Mouse (Mus musculus) limb, embryonic 15.5 days (tissue): ENCODE measurements at regions not wholly inside any gene's neighbourhood (a gene's known extent, or its start where the extent isn't known, plus 50 kb on each side); places are given as distances from the start of the nearest gene placed in this dataset.

Experiments used
- ATAC-seq: fragments of 200-750 bp; cut with Nextera tagmentation; 2 replicates; pipeline ENCODE4 v1.8.0; 2017; ENCODE audit warnings: low read depth, moderate TSS enrichment; ENCODE audit not compliant: insufficient number of reproducible peaks, low FRiP score, low TSS enrichment
- H3K27ac ChIP-seq: fragments of 300-500 bp; sonication (generic); 2 replicates; pipeline ENCODE4 v1.5.1; 2015; ENCODE audit warnings: moderate library complexity, mild to moderate bottlenecking, inconsistent platforms
- H3K27me3 ChIP-seq: fragments of 300-500 bp; sonication (generic); 2 replicates; pipeline ENCODE4 v1.6.1; 2015; ENCODE audit warnings: inconsistent platforms
- H3K36me3 ChIP-seq: fragments of 300-500 bp; sonication (generic); 2 replicates; pipeline ENCODE4 v1.6.1; 2015; ENCODE audit warnings: inconsistent platforms
- H3K4me1 ChIP-seq: fragments of 300-500 bp; sonication (generic); 2 replicates; pipeline ENCODE4 v1.6.1; 2015; ENCODE audit warnings: inconsistent platforms
- H3K4me2 ChIP-seq: fragments of 300-500 bp; sonication (generic); 2 replicates; pipeline ENCODE4 v1.6.1; 2015; ENCODE audit warnings: mild to moderate bottlenecking, inconsistent platforms
- H3K4me3 ChIP-seq: fragments of 300-500 bp; sonication (generic); 2 replicates; pipeline ENCODE4 v1.5.1; 2015; ENCODE audit warnings: mild to moderate bottlenecking, inconsistent platforms
- H3K9ac ChIP-seq: fragments of 300-500 bp; sonication (generic); 2 replicates; pipeline ENCODE4 v1.6.1; 2015; ENCODE audit warnings: inconsistent platforms
- H3K9me3 ChIP-seq: fragments of 300-500 bp; sonication (generic); 2 replicates; pipeline ENCODE4 v1.6.1; 2016; ENCODE audit warnings: inconsistent platforms
- WGBS: fragments of 180-500 bp; shearing (Covaris S2); methylation state at CpG from one replicate; pipeline ENCODE4 v1.1.7; 2015; 5-methylcytosine and 5-hydroxymethylcytosine counted together

DNA sequence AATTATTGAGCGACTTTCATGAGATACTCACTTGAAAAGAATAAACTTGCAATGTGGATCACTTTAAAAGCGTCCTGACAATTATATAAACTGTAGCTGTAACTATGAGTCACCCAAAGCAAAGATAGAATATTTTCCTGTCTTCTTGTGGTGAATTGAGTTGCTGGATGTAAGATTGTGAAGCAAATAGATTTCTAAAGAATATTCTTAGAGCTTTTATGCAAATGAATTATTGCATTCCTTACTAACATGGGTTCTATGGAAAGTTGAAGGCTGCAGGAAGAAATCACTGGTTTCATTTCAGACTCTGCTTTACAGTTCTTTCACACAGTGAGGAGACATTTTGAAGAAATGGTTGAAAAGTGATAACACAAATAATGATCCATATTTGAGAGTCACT is 656.8 kb downstream of the Htr1a start:
- H3K27ac ChIP-seq = no peak overlapping the region
- no peak for ATAC-seq
- 71% methylated on average over 2 of the region's 2 CpGs for WGBS
- H3K36me3 ChIP-seq = no peaks in the 10 kb centered on the region
- no peaks in the 10 kb centered on the region for H3K9me3 ChIP-seq
- H3K27me3 ChIP-seq = no peaks in the 10 kb centered on the region
- no peaks in the 10 kb centered on the region for H3K4me1 ChIP-seq
- H3K4me2 ChIP-seq = no peak overlapping the region
- no peak overlapping the region for H3K9ac ChIP-seq
- H3K4me3 ChIP-seq = no peak overlapping the region

DNA sequence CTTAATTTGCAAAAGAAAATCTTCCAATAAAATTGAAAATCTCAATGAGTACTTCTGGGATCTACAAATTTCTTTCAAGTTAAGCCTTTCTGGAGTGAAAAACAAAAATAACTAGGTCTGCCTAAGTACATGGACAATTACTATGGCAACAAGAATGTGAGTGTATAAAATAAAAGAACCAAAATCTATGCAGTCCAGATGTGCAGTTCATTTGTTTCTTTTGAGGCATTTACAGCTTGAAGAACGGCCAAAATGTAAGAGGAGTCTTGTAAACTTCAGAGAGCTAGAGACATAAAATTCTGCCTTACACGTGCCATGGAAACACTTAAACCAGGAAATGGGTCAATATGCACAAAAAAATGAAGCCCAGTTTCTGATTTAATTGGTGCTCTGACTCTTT is 698.7 kb downstream of the Htr1a start:
- no peaks in the 10 kb centered on the region for H3K9me3 ChIP-seq
- H3K27ac ChIP-seq = no peak overlapping the region
- H3K4me3 ChIP-seq = no peak overlapping the region
- H3K36me3 ChIP-seq = no peaks in the 10 kb centered on the region
- no peaks in the 10 kb centered on the region for H3K4me1 ChIP-seq
- peak; percentile 63; the same call in 1 of the 2 replicates for ATAC-seq
- H3K9ac ChIP-seq = no peak overlapping the region
- no peaks in the 10 kb centered on the region for H3K27me3 ChIP-seq
- whole genome bisulfite sequencing = 12% methylated on average over 2 of the region's 2 CpGs
- H3K4me2 ChIP-seq = no peak overlapping the region

- 63% methylated on average over 3 of the region's 3 CpGs for WGBS
- no peak for ATAC-seq
- H3K27me3 ChIP-seq = no peaks in the 10 kb centered on the region
These were observed 722.9 kb downstream of the Htr1a start for GRCm38 (mm10) chr13:106166377-106166776.

DNA sequence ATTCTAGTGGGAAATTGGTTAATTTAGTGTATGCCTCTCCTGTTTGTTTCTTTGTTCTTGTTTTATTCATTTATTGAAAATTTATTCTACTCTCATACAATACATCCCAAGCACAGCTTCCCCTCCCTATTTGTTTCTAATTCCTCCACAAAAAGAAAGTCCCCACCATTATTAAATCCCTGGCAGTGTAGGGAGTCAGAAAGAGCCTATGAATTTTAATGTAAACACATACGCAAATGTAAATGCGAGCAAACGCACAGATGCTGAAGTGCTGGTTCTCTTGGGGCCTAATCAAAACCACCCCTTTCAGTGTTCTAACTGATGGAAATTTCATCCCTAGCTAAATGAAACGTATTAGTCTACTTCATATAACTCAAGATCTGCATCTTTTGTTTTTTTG is 729.9 kb downstream of the Htr1a start:
- Histone ChIP-seq H3K9me3 (no peaks in the 10 kb centered on the region), H3K4me1 (no peaks in the 10 kb centered on the region), H3K9ac (no peak overlapping the region), H3K36me3 (no peaks in the 10 kb centered on the region), H3K27me3 (no peaks in the 10 kb centered on the region), H3K27ac (no peak overlapping the region), H3K4me2 (no peak overlapping the region), H3K4me3 (no peak overlapping the region)
- WGBS = 56% methylated on average over 4 of the region's 4 CpGs
- no peak for ATAC-seq

More at GRCm38 (mm10) chr13:106166377-106166776, 722.9 kb downstream of the Htr1a start:
- no peaks in the 10 kb centered on the region for H3K36me3 ChIP-seq
- no peak overlapping the region for H3K27ac ChIP-seq
- H3K4me2 ChIP-seq = no peak overlapping the region
- H3K9me3 ChIP-seq = no peaks in the 10 kb centered on the region
- H3K4me3 ChIP-seq = no peak overlapping the region
- no peaks in the 10 kb centered on the region for H3K4me1 ChIP-seq
- H3K9ac ChIP-seq = no peak overlapping the region

- Histone ChIP-seq H3K4me2 (no peak overlapping the region), H3K4me3 (no peak overlapping the region), H3K27ac (no peak overlapping the region), H3K4me1 (no peaks in the 10 kb centered on the region), H3K36me3 (no peaks in the 10 kb centered on the region), H3K9ac (no peak overlapping the region), H3K27me3 (no peaks in the 10 kb centered on the region), H3K9me3 (no peaks in the 10 kb centered on the region)
- no peak for ATAC-seq
- 73% methylated on average over 4 of the region's 4 CpGs for WGBS
These were observed 730.9 kb downstream of the Htr1a start for GRCm38 (mm10) chr13:106174321-106174720.

DNA sequence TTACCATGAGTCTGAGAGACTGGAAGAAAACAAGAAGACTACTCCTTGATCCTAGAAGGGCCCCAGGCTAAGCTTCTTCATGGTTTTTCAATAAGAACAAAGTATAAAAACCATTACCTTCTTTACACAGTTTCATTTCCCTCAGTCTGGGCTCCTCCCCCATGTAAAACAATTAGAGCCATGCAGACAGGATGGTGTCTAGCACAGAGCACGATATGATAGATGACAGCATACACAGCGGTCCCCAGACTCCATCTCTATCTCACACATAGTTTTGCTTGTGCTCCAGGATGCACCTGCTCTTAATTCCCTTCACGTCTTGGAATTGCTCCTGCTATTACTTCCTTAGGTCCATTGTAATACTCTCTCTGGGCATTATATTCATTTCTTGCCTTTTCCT is 737.3 kb downstream of the Htr1a start:
- no peak overlapping the region for H3K4me3 ChIP-seq
- WGBS = 67% methylated on average over 3 of the region's 3 CpGs

More for the DNA sequence above, 737.3 kb downstream of the Htr1a start:
- H3K27ac ChIP-seq = no peak overlapping the region
- H3K9ac ChIP-seq = no peak overlapping the region
- no peaks in the 10 kb centered on the region for H3K36me3 ChIP-seq
- H3K4me2 ChIP-seq = no peak overlapping the region
- no peaks in the 10 kb centered on the region for H3K9me3 ChIP-seq
- H3K4me1 ChIP-seq = no peaks in the 10 kb centered on the region
- ATAC-seq = no peak
- no peaks in the 10 kb centered on the region for H3K27me3 ChIP-seq
